Mouse (Mus musculus): ENCODE measurements around the gene Agbl2. TPM values are rescaled to one million over a fixed set of nuclear protein-coding genes. Genes with fewer than 3 reads are reported as not detected.
"Not testable (repeated sequence)": the region's sequence is repeated elsewhere in the genome, so short reads cannot be mapped to it uniquely, and the experiment has no call there.

Agbl2 gene
- total RNA-seq, 2 experiments from 2014 or later, result 0.51 to 0.58 TPM

- no peak for DNase-seq
- intact Hi-C loops (cut with DNase I; ENCODE audit: low total_unique reads), result no loop called here
Measured at GRCm38 (mm10) chr2:90808241-90809126, 26.0 kb downstream of the Agbl2 start.

- intact Hi-C loops (cut with DNase I; ENCODE audit: low total_unique reads), result no loop called here
- no peak for DNase-seq
Measured at GRCm38 (mm10) chr2:90810751-90811150, 28.2 kb downstream of the Agbl2 start.

GRCm38 (mm10) chr2:90815266-90815665 lies 32.7 kb downstream of the Agbl2 start:
- DNase-seq, result no peak
- intact Hi-C loops (cut with DNase I; ENCODE audit: low total_unique reads), result no loop called here

- DNase-seq, result no peak
- intact Hi-C loops (cut with DNase I; ENCODE audit: low total_unique reads), result no loop called here
Measured at GRCm38 (mm10) chr2:90816144-90816543, 33.6 kb downstream of the Agbl2 start.

GRCm38 (mm10) chr2:90818710-90819109 lies 36.2 kb downstream of the Agbl2 start:
- intact Hi-C loops (cut with DNase I; ENCODE audit: low total_unique reads), result no loop called here
- no peak for DNase-seq

- intact Hi-C loops (cut with DNase I; ENCODE audit: low total_unique reads), result no loop called here
- DNase-seq, result no peak
Measured at GRCm38 (mm10) chr2:90820894-90821293, 38.4 kb downstream of the Agbl2 start.

- DNase-seq, result no peak
- intact Hi-C loops (cut with DNase I; ENCODE audit: low total_unique reads), result no loop called here
Measured at GRCm38 (mm10) chr2:90822978-90823377, 40.5 kb downstream of the Agbl2 start.

- no peak for DNase-seq
- intact Hi-C loops (cut with DNase I; ENCODE audit: low total_unique reads), result no loop called here
Measured at GRCm38 (mm10) chr2:90823781-90824180, 41.3 kb downstream of the Agbl2 start.

- DNase-seq; intact Hi-C loops (cut with DNase I; ENCODE audit: low total_unique reads): not testable (repeated sequence)
Measured at GRCm38 (mm10) chr2:90824528-90824927, 42.0 kb downstream of the Agbl2 start.

GRCm38 (mm10) chr2:90825515-90826172 lies 43.1 kb downstream of the Agbl2 start:
- intact Hi-C loops (cut with DNase I; ENCODE audit: low total_unique reads), result no loop called here
- no peak for DNase-seq

- DNase-seq, result no peak
- intact Hi-C loops (cut with DNase I; ENCODE audit: low total_unique reads), result no loop called here
Measured at GRCm38 (mm10) chr2:90828739-90829138, 46.2 kb downstream of the Agbl2 start.

GRCm38 (mm10) chr2:90833502-90833901 lies 51.0 kb downstream of the Agbl2 start:
- intact Hi-C loops (cut with DNase I; ENCODE audit: low total_unique reads), result no loop called here
- DNase-seq, result no peak

GRCm38 (mm10) chr2:90838621-90839020 lies 56.1 kb downstream of the Agbl2 start:
- intact Hi-C loops (cut with DNase I; ENCODE audit: low total_unique reads), result no loop called here
- DNase-seq, result no peak

- intact Hi-C loops (cut with DNase I; ENCODE audit: low total_unique reads), result no loop called here
- no peak for DNase-seq
Measured at GRCm38 (mm10) chr2:90843666-90844065, 61.1 kb downstream of the Agbl2 start.

- no peak for DNase-seq
- intact Hi-C loops (cut with DNase I; ENCODE audit: low total_unique reads), result no loop called here
Measured at GRCm38 (mm10) chr2:90844262-90844661, 61.7 kb downstream of the Agbl2 start.

- intact Hi-C loops (cut with DNase I; ENCODE audit: low total_unique reads), result no loop called here
- no peak for DNase-seq
Measured at GRCm38 (mm10) chr2:90845234-90845633, 62.7 kb downstream of the Agbl2 start.

GRCm38 (mm10) chr2:90846171-90846570 lies 63.6 kb downstream of the Agbl2 start:
- intact Hi-C loops (cut with DNase I; ENCODE audit: low total_unique reads), result no loop called here
- no peak for DNase-seq

GRCm38 (mm10) chr2:90846597-90846954 lies 64.0 kb downstream of the Agbl2 start:
- intact Hi-C loops (cut with DNase I; ENCODE audit: low total_unique reads), result no loop called here
- no peak for DNase-seq

- peak; percentile 99 for DNase-seq
- intact Hi-C loops (cut with DNase I; ENCODE audit: low total_unique reads), result no loop called here
Measured at GRCm38 (mm10) chr2:90846955-90847680, 64.6 kb downstream of the Agbl2 start, which contains the start of gene Mtch2. TSS of gene Mtch2 (plus strand) at chr2:90847155.

- DNase-seq, result no peak
- intact Hi-C loops (cut with DNase I; ENCODE audit: low total_unique reads), result no loop called here
Measured at GRCm38 (mm10) chr2:90847681-90848050, 65.1 kb downstream of the Agbl2 start.
